Mouse (Mus musculus): ENCODE measurements around the gene Usp34.

DNA sequence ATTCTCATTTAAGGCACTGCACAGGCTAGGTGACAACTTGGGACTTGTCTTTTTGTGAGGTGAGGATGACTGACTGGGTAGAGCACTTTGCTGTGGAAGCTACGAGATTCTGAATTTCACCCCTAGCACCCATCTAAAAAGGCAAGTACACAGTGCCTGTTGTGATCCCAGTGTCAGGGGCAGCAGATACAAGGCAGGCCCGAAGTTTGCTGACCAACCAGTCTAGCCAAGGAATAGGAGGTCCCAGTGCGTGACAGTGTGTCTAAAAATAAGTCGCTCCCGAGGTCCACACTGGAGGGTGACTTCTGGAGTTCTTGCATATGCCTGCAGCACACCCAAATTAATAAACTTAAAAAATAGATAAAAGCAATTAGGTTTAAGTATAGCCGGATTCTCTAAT, 121.6 kb downstream of the Usp34 start:
- TF ChIP-seq CTCF (IDR thresholded peaks at IDR 0.05; ENCODE audit: low read depth, low read length) (no peak), EP300 (IDR thresholded peaks at IDR 0.05; ENCODE audit: insufficient read depth, low read depth, low read length) (no peak), POLR2A (IDR thresholded peaks at IDR 0.05; ENCODE audit: insufficient read depth, low read length) (no peak)

All from ES-Bruce4 (cell line).